Mouse (Mus musculus): ENCODE results near the gene Gm5478. TPM values are rescaled to one million over a fixed set of nuclear protein-coding genes. Genes with fewer than 3 reads are reported as not detected.
"Not testable (repeated sequence)": the region's sequence is repeated elsewhere in the genome, so short reads cannot be mapped to it uniquely, and the experiment has no call there.

Gm5478 gene
- total RNA-seq (2015; ENCODE audit: low replicate concordance): not detected in 2 replicates
- not detected in 2 replicates for total RNA-seq (2017; ENCODE audit: low replicate concordance)

DNA sequence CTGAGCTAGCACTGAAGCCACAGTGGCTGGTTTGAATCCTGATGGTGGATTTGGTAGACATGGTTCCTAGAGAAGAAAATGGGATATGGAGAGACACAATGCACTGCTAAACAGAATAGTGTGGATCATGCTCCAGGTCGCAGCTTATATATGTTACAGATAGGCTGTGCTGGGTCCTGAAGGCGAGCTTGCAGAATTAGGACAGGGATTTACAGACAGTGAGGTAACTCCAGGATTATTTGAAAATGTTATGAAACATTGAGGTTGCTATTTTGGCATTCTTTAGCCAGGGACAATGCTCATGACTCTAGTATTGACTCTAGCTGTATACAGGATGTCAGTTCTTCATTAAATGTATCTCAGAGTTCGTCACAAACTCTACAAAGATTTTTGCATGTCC lies at the start of gene Gm5478:
Gene Gm5478, minus strand, starts transcription at position 101 of the 400 bp plus-strand sequence.
- no peak for ATAC-seq (replicated peaks; ENCODE audit: low FRiP score, poor library complexity, severe bottlenecking)

DNA sequence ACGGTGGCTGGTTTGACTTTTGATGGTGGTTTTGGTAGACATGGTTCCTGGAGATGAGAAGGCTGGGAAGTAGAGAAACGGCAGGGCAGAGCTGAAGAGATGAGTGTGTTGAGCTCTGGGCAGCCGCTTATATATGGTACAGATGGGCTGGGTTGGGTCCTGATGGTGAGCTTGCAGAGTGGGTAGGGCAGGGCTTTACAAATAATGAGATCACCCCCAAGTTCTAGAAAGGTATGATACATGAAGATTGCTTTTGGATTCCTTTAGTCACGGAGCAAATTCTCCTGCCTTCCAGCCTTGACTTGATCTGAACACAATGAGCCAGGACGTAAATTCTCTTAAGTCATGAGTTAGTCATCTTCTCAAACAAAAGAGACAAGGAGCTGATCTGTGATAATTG lies 47.0 kb upstream of the Gm5478 start, which contains the start of gene Krt6a:
Gene Krt6a, minus strand, starts transcription at position 101 of the 400 bp plus-strand sequence.
- ATAC-seq (replicated peaks; ENCODE audit: low FRiP score, poor library complexity, severe bottlenecking): no peak

DNA sequence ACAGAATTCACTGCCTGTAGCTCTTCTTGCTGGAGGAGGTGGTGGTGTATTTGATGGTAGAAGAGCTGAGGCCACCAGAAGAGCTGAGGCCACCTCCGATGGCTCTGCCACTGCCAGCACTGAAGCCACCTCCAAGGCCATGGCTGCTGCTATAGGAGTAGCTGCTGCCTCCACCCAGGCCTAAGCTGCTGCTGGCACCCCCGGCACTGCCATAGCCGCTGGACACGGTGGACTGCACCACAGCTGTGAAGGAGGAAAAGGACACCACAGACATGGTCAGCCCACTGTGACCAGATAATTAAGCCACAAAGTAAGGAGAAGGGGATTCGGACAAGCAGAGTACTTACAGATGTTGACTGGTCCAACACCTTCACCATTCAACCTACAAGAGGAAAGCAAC lies 43.3 kb upstream of the Gm5478 start:
- not testable (repeated sequence) for ATAC-seq (replicated peaks; ENCODE audit: low FRiP score, poor library complexity, severe bottlenecking)

DNA sequence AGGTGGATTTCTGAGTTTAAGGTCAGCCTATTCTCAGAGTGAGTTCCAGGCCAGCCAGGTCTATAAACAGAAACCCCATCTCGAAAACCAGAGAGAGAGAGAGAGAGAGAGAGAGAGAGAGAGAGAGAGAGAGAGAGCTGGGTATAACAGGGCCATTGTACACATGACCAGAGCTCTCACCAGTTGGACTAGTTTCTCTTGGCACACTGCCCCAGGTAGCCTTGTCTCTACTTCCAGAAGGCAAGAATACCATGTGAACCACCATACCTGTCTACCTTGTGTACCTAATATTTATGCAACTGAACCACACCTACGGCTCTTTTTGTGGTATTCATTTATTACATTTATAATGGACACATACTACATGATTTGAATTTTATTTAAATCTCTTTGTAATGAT lies 41.0 kb upstream of the Gm5478 start:
- ATAC-seq (replicated peaks; ENCODE audit: low FRiP score, poor library complexity, severe bottlenecking): no peak

DNA sequence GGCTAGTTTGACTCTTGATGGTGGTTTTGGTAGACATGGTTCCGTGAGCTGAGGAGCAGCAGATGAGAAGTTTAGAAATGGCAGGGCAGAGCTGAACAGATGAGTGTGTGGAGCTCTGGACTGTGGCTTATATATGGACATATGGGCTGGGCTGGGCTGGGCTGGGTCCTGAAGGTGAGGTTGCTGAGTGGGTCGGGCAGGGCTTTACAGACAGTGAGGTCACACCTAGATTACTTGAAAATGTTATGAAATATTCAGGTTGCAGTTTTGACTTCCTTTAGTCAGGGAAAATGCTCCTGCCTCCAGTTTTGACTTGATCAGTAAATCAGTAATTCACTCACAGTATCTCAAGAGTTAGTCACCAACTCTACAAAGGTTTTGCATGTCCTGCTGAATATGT lies 33.0 kb upstream of the Gm5478 start, which contains the start of gene Krt6b:
Gene Krt6b, minus strand, starts transcription at position 101 of the 400 bp plus-strand sequence.
- ATAC-seq (replicated peaks; ENCODE audit: low FRiP score, poor library complexity, severe bottlenecking): no peak

DNA sequence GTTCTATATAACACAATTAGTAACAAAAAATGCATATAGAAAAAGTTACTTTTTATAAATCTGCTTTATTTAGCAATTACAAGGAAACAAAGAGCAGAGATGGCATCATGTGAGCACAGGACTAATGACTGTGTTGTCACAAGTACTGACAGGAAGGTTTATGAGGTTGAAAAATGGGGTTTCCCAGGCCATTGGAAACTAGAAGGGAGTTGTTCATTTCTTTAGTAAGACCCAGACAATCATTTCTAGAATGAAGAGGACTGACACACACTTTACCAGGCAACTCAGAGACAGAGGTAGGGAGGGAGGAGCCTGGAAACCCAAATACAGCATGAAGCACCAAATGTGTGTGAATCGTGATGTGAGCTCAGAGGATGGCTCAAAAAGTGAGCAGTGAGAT lies 28.8 kb upstream of the Gm5478 start:
- ATAC-seq (replicated peaks; ENCODE audit: low FRiP score, poor library complexity, severe bottlenecking): no peak

DNA sequence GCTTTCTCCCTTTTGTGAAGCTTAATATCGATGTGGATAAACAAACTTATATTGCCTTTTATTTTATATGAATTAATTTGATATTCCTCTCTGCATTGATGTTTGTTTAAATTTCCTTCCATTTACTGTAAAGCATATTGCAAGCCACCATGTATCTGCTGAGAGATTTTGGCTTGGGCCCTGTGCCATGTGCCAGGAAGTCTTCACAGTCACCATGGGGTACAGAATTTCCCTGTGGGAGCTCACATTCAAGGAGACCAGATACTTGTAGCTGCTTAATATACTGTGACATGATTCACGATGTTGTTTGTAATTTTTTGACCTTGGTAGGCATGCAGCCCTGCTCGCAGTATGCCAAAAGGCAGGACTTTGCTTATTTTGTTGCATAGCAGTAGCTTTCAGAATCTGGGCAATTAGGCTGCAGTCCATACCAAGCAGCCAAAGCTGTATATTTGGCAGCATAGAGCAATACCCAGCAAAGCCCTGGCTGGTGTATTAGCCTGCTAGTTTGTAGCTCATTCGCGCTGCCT lies 5.6 kb upstream of the Gm5478 start:
- no peak for ATAC-seq (replicated peaks; ENCODE audit: low FRiP score, poor library complexity, severe bottlenecking)

DNA sequence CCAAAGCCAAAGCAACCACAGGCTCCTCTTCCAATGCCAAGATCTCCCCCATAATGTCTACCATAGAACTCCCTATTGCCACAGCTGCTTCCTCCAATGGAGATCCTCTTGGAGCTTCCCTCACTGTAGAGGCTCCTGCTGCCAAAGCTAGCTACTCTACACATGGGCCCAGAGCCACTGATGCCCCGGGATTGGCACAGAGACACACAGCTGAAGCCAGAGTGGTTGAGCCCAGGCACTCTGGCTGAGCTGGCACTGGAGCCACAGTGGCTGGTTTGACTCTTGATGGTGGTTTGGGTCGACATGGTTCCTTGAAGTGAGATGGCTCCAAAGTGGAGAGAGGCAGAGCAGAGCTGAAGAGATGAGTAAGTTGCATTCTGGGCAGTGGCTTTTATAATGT lies 19.3 kb downstream of the Gm5478 start, which contains the start of gene Gm5414:
Gene Gm5414, minus strand, starts transcription at position 305 of the 400 bp plus-strand sequence.
- no peak for ATAC-seq (replicated peaks; ENCODE audit: low FRiP score, poor library complexity, severe bottlenecking)

DNA sequence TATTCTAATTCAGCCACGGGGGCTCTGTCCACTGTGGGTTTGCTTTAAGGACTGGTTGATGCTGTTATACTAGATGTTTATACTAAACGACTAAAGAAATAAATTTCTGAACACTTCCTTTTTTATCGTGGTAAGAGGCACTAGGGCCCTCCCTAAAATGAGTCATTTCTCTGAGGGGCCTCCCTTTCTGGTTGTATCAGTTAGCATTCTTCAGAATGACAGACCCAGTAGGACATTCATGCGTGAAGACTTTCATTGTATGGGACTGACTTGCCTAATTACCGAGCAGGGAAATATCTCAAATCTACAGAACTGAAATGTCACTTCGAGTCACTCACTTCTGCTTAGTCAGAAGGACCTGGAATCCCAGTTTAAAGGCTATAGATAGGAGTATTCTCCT lies 48.1 kb downstream of the Gm5478 start:
- ATAC-seq (replicated peaks; ENCODE audit: low FRiP score, poor library complexity, severe bottlenecking): no peak

Other genes with a start within 250 kb of the Gm5478 start
- not detected in 2 replicates for gene Krt7, start 236.3 kb downstream of the Gm5478 start, total RNA-seq (2015; ENCODE audit: low replicate concordance)
- gene Krt7, start 236.3 kb downstream of the Gm5478 start, total RNA-seq (2017; ENCODE audit: low replicate concordance): 1.2 and 5.6 TPM in 2 replicates
- gene Krt87, start 208.6 kb downstream of the Gm5478 start, total RNA-seq (2015; ENCODE audit: low replicate concordance): not detected in 2 replicates
- gene Krt87, start 208.6 kb downstream of the Gm5478 start, total RNA-seq (2017; ENCODE audit: low replicate concordance): not detected in 2 replicates
- gene Krt88, start 199.6 kb downstream of the Gm5478 start, total RNA-seq (2015; ENCODE audit: low replicate concordance): not detected in 2 replicates
- gene Krt88, start 199.6 kb downstream of the Gm5478 start, total RNA-seq (2017; ENCODE audit: low replicate concordance): not detected in 2 replicates
- not detected in 2 replicates for gene Krt81, start 183.6 kb downstream of the Gm5478 start, total RNA-seq (2015; ENCODE audit: low replicate concordance)
- not detected in 2 replicates for gene Krt81, start 183.6 kb downstream of the Gm5478 start, total RNA-seq (2017; ENCODE audit: low replicate concordance)
- not detected in 2 replicates for gene Krt86, start 173.9 kb downstream of the Gm5478 start, total RNA-seq (2015; ENCODE audit: low replicate concordance)
- gene Krt86, start 173.9 kb downstream of the Gm5478 start, total RNA-seq (2017; ENCODE audit: low replicate concordance): not detected in 2 replicates
- not detected in 2 replicates for gene Krt83, start 155.9 kb downstream of the Gm5478 start, total RNA-seq (2015; ENCODE audit: low replicate concordance)
- 0.56 TPM in 1 of 2 replicates, not detected in the other for gene Krt83, start 155.9 kb downstream of the Gm5478 start, total RNA-seq (2017; ENCODE audit: low replicate concordance)
- gene Gm49425, start 130.1 kb downstream of the Gm5478 start, total RNA-seq (2015; ENCODE audit: low replicate concordance): not detected in 2 replicates
- gene Gm49425, start 130.1 kb downstream of the Gm5478 start, total RNA-seq (2017; ENCODE audit: low replicate concordance): not detected in 2 replicates
- gene Krt84, start 114.6 kb downstream of the Gm5478 start, total RNA-seq (2015; ENCODE audit: low replicate concordance): not detected in 2 replicates
- not detected in 2 replicates for gene Krt84, start 114.6 kb downstream of the Gm5478 start, total RNA-seq (2017; ENCODE audit: low replicate concordance)
- not detected in 2 replicates for gene Krt82, start 96.7 kb downstream of the Gm5478 start, total RNA-seq (2015; ENCODE audit: low replicate concordance)
- gene Krt82, start 96.7 kb downstream of the Gm5478 start, total RNA-seq (2017; ENCODE audit: low replicate concordance): not detected in 2 replicates
- gene Krt90, start 84.4 kb downstream of the Gm5478 start, total RNA-seq (2015; ENCODE audit: low replicate concordance): not detected in 2 replicates
- not detected in 2 replicates for gene Krt90, start 84.4 kb downstream of the Gm5478 start, total RNA-seq (2017; ENCODE audit: low replicate concordance)
- not detected in 2 replicates for gene Krt75, start 73.5 kb downstream of the Gm5478 start, total RNA-seq (2015; ENCODE audit: low replicate concordance)
- gene Krt75, start 73.5 kb downstream of the Gm5478 start, total RNA-seq (2017; ENCODE audit: low replicate concordance): not detected in 2 replicates
- gene Gm5414, start 19.2 kb downstream of the Gm5478 start, total RNA-seq (2015; ENCODE audit: low replicate concordance): not detected in 2 replicates
- not detected in 2 replicates for gene Gm5414, start 19.2 kb downstream of the Gm5478 start, total RNA-seq (2017; ENCODE audit: low replicate concordance)
- gene Krt6b, start 32.9 kb upstream of the Gm5478 start, total RNA-seq (2015; ENCODE audit: low replicate concordance): not detected in 2 replicates
- gene Krt6b, start 32.9 kb upstream of the Gm5478 start, total RNA-seq (2017; ENCODE audit: low replicate concordance): not detected in 2 replicates
- not detected in 2 replicates for gene Krt6a, start 46.9 kb upstream of the Gm5478 start, total RNA-seq (2015; ENCODE audit: low replicate concordance)
- gene Krt6a, start 46.9 kb upstream of the Gm5478 start, total RNA-seq (2017; ENCODE audit: low replicate concordance): not detected in 2 replicates
- gene Krt5, start 65.5 kb upstream of the Gm5478 start, total RNA-seq (2015; ENCODE audit: low replicate concordance): not detected in 2 replicates
- gene Krt5, start 65.5 kb upstream of the Gm5478 start, total RNA-seq (2017; ENCODE audit: low replicate concordance): not detected in 2 replicates
- not detected in 2 replicates for gene Krt71, start 95.7 kb upstream of the Gm5478 start, total RNA-seq (2015; ENCODE audit: low replicate concordance)
- gene Krt71, start 95.7 kb upstream of the Gm5478 start, total RNA-seq (2017; ENCODE audit: low replicate concordance): 0.14 TPM in 1 of 2 replicates, not detected in the other
- gene Krt72, start 139.1 kb upstream of the Gm5478 start, total RNA-seq (2015; ENCODE audit: low replicate concordance): not detected in 2 replicates
- gene Krt72, start 139.1 kb upstream of the Gm5478 start, total RNA-seq (2017; ENCODE audit: low replicate concordance): not detected in 2 replicates
- not detected in 2 replicates for gene Krt73, start 155.0 kb upstream of the Gm5478 start, total RNA-seq (2015; ENCODE audit: low replicate concordance)
- gene Krt73, start 155.0 kb upstream of the Gm5478 start, total RNA-seq (2017; ENCODE audit: low replicate concordance): not detected in 2 replicates
- not detected in 2 replicates for gene Krt2, start 170.8 kb upstream of the Gm5478 start, total RNA-seq (2015; ENCODE audit: low replicate concordance)
- gene Krt2, start 170.8 kb upstream of the Gm5478 start, total RNA-seq (2017; ENCODE audit: low replicate concordance): not detected in 2 replicates
- gene Krt1, start 203.4 kb upstream of the Gm5478 start, total RNA-seq (2015; ENCODE audit: low replicate concordance): not detected in 2 replicates
- gene Krt1, start 203.4 kb upstream of the Gm5478 start, total RNA-seq (2017; ENCODE audit: low replicate concordance): not detected in 2 replicates
- gene Krt77, start 222.3 kb upstream of the Gm5478 start, total RNA-seq (2015; ENCODE audit: low replicate concordance): not detected in 2 replicates
- gene Krt77, start 222.3 kb upstream of the Gm5478 start, total RNA-seq (2017; ENCODE audit: low replicate concordance): not detected in 2 replicates
- not detected in 2 replicates for gene Krt76, start 245.5 kb upstream of the Gm5478 start, total RNA-seq (2015; ENCODE audit: low replicate concordance)
- not detected in 2 replicates for gene Krt76, start 245.5 kb upstream of the Gm5478 start, total RNA-seq (2017; ENCODE audit: low replicate concordance)